37 mouse cellular contexts compared by ENCODE assay signal in genomic region chr19:39269105-39269504, GRCm38 (mm10). TPM values are rescaled to one million over a fixed set of nuclear protein-coding genes. Genes with fewer than 3 reads are reported as not detected.
"Had no signal": no experiment of that assay in that cellular context is flagged by ENCODE, and none has a peak within 500 bp of the region (broad histone marks: within the 10 kb centered on the region; RNA-seq: fewer than 3 reads in every experiment).

Gene Cyp2c29, plus strand, starts transcription at chr19:39269405.

RNA-seq across cellular contexts. Expression of gene Cyp2c29, which starts in this region (rescaled TPM):
- total RNA-seq: left cerebral cortex, adult 8-10 months; left cerebral cortex, postnatal 10 days; left cerebral cortex, postnatal 14 days; left cerebral cortex, postnatal 25 days; left cerebral cortex, postnatal 36 days; left cerebral cortex, postnatal 4 days; megakaryocyte progenitor cell, adult 5-6 weeks; megakaryocyte, adult 5-6 weeks; megakaryocyte-erythroid progenitor cell, adult 5-6 weeks; midbrain, postnatal 0 days; monocyte, adult 5-6 weeks had no signal
- polyA plus RNA-seq: limb, embryonic 10.5 days; limb, embryonic 11.5 days; limb, embryonic 12.5 days; limb, embryonic 13.5 days; limb, embryonic 14.5 days; limb, embryonic 15.5 days; liver, embryonic 11.5 days; liver, embryonic 12.5 days; liver, embryonic 13.5 days; liver, embryonic 14.5 days; liver, embryonic 15.5 days; liver, embryonic 16.5 days; lung, embryonic 15.5 days; lung, embryonic 16.5 days; lung, postnatal 0 days; macrophage; midbrain, embryonic 10.5 days; midbrain, embryonic 11.5 days; midbrain, embryonic 12.5 days; midbrain, embryonic 13.5 days; midbrain, embryonic 14.5 days; midbrain, embryonic 15.5 days; midbrain, embryonic 16.5 days; midbrain, postnatal 0 days; myocyte; neural tube, embryonic 11.5 days; neural tube, embryonic 12.5 days had no signal
